Mouse (Mus musculus): ENCODE results near the gene Vmn2r83. TPM values are rescaled to one million over a fixed set of nuclear protein-coding genes. Genes with fewer than 3 reads are reported as not detected.

Gene Vmn2r83
- total and polyA plus RNA-seq, 3 experiments = 0.05 TPM; not detected in 2

DNA sequence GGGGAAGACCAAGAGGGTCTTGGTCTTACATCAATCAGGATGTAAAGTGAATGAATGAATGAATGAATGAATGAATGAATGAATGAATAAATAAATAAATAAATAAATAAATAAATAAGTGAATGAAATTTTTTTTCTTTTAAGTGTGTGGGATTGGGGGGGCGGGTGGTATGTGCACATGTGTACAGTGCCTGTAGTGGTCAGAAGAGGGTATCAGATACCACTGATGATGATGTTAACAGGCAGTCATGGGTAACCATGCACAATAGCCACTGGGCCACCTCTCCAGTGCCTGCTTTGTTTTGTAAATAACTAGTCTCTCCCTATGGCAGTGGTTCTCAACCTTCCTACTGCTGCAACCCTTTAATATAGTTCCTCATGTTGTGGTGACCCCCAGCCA lies 55.9 kb downstream of the Vmn2r83 start:
- Histone ChIP-seq H3K4me3 (ENCODE audit: low read depth, low read length) (no peak overlapping the region), H3K36me3 (replicated peaks) (no peaks in the 10 kb centered on the region), H3K27me3 (ENCODE audit: insufficient read depth, low read length) (no peaks in the 10 kb centered on the region; the same call in 1 of the 2 replicates), H3K4me1 (ENCODE audit: insufficient read depth, low read depth, low read length) (no peaks in the 10 kb centered on the region), H3K9me3 (replicated peaks) (no peaks in the 10 kb centered on the region)
- no peak for TF ChIP-seq GATA2 (IDR thresholded peaks at IDR 0.05; ENCODE audit: borderline replicate concordance, low read depth, low read length)
- TF ChIP-seq POLR2AphosphoS5 (IDR thresholded peaks at IDR 0.05; ENCODE audit: insufficient replicate concordance, low read depth, low read length) = no peak
- no peak for TF ChIP-seq GATA1 (IDR thresholded peaks at IDR 0.05; ENCODE audit: borderline replicate concordance, low read length)
- TF ChIP-seq CTCF (IDR thresholded peaks at IDR 0.05; ENCODE audit: low read depth, low read length) = no peak
- TF ChIP-seq TAL1 (conservative IDR thresholded peaks at IDR 0.05; ENCODE audit: low read depth, low read length) = no peak
- ATAC-seq (ENCODE audit: extremely low read depth, insufficient number of reproducible peaks, low FRiP score, poor library complexity, severe bottlenecking) (no peak), DNase-seq (ENCODE audit: low spot score) (no peak)

DNA sequence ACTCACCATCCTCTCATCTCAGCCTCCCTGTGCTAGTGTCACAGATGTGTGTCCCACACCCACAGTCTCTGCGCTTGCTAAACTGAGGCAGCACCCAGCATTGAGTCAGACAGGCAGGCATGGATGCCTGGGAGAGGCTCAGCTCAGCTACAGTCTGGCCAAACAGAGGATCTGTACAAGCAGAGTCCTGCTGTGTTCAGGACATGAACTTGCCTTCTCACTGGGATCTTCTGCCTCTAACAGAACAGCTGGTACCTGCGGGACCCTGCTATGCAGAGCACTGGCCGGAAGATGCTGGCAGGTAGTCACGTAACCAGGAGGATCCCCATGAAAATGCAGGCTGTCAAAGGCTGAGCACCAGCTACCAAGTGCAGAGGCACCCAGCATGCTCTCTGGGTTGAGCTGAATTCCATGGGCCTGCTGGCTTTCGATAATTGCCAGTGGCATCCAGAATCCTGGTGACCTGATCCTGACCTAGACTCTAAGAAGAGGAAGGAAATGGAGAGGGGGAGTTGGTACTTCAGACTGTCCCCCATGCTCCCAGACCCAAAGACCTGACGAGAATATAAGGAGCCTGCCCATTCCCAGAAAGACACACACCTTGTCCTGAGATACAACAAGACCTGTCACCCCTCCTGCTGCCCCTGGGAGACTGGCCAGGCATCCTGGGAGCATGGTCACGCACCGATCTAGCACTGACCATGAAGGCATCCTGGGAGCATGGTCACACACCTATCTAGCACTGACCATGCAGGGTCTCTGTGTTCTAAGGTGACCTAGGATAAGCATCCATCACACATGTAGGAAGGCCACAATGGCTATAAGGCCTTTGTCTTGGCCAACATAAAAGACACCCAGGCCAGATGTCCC lies 57.2 kb downstream of the Vmn2r83 start:
- Histone ChIP-seq H3K4me1 (ENCODE audit: insufficient read depth, low read depth, low read length) (no peaks in the 10 kb centered on the region), H3K9me3 (replicated peaks) (no peaks in the 10 kb centered on the region), H3K27me3 (ENCODE audit: insufficient read depth, low read length) (no peaks in the 10 kb centered on the region; the same call in 1 of the 2 replicates), H3K4me3 (ENCODE audit: low read depth, low read length) (no peak overlapping the region), H3K36me3 (replicated peaks) (no peaks in the 10 kb centered on the region)
- no peak for ATAC-seq (ENCODE audit: extremely low read depth, insufficient number of reproducible peaks, low FRiP score, poor library complexity, severe bottlenecking)
- no peak for DNase-seq (ENCODE audit: low spot score)
- TF ChIP-seq POLR2AphosphoS5 (IDR thresholded peaks at IDR 0.05; ENCODE audit: insufficient replicate concordance, low read depth, low read length) = no peak
- TF ChIP-seq GATA2 (IDR thresholded peaks at IDR 0.05; ENCODE audit: borderline replicate concordance, low read depth, low read length) = no peak
- TF ChIP-seq TAL1 (conservative IDR thresholded peaks at IDR 0.05; ENCODE audit: low read depth, low read length) = no peak
- no peak for TF ChIP-seq CTCF (IDR thresholded peaks at IDR 0.05; ENCODE audit: low read depth, low read length)
- TF ChIP-seq GATA1 (IDR thresholded peaks at IDR 0.05; ENCODE audit: borderline replicate concordance, low read length) = no peak

- ATAC-seq (ENCODE audit: extremely low read depth, insufficient number of reproducible peaks, low FRiP score, poor library complexity, severe bottlenecking) (no peak), DNase-seq (ENCODE audit: low spot score) (no peak)
- Histone ChIP-seq H3K9me3 (replicated peaks) (no peaks in the 10 kb centered on the region), H3K4me3 (ENCODE audit: low read depth, low read length) (no peak overlapping the region), H3K27me3 (ENCODE audit: insufficient read depth, low read length) (no peaks in the 10 kb centered on the region; the same call in 1 of the 2 replicates), H3K4me1 (ENCODE audit: insufficient read depth, low read depth, low read length) (no peaks in the 10 kb centered on the region), H3K36me3 (replicated peaks) (no peaks in the 10 kb centered on the region)
- no peak for TF ChIP-seq GATA1 (IDR thresholded peaks at IDR 0.05; ENCODE audit: borderline replicate concordance, low read length)
- no peak for TF ChIP-seq GATA2 (IDR thresholded peaks at IDR 0.05; ENCODE audit: borderline replicate concordance, low read depth, low read length)
- TF ChIP-seq CTCF (IDR thresholded peaks at IDR 0.05; ENCODE audit: low read depth, low read length) = no peak
- TF ChIP-seq POLR2AphosphoS5 (IDR thresholded peaks at IDR 0.05; ENCODE audit: insufficient replicate concordance, low read depth, low read length) = no peak
- TF ChIP-seq TAL1 (conservative IDR thresholded peaks at IDR 0.05; ENCODE audit: low read depth, low read length) = no peak
Observed at GRCm38 (mm10) chr10:79526661-79527452, 58.3 kb downstream of the Vmn2r83 start.

- H3K4me1 ChIP-seq (ENCODE audit: insufficient read depth, low read depth, low read length) = no peaks in the 10 kb centered on the region
- no peak for ATAC-seq (ENCODE audit: extremely low read depth, insufficient number of reproducible peaks, low FRiP score, poor library complexity, severe bottlenecking)
Observed at GRCm38 (mm10) chr10:79527453-79527845, 58.9 kb downstream of the Vmn2r83 start.

GRCm38 (mm10) chr10:79528081-79528480 lies 59.5 kb downstream of the Vmn2r83 start:
- Histone ChIP-seq H3K4me1 (ENCODE audit: insufficient read depth, low read depth, low read length) (peaks cover 2% of the 10 kb centered on the region), H3K36me3 (replicated peaks) (no peaks in the 10 kb centered on the region), H3K9me3 (replicated peaks) (no peaks in the 10 kb centered on the region), H3K4me3 (ENCODE audit: low read depth, low read length) (no peak overlapping the region), H3K27me3 (ENCODE audit: insufficient read depth, low read length) (peaks cover 5% of the 10 kb centered on the region; the same call in 1 of the 2 replicates)
- no peak for TF ChIP-seq GATA2 (IDR thresholded peaks at IDR 0.05; ENCODE audit: borderline replicate concordance, low read depth, low read length)
- ATAC-seq (ENCODE audit: extremely low read depth, insufficient number of reproducible peaks, low FRiP score, poor library complexity, severe bottlenecking) = no peak
- DNase-seq (ENCODE audit: low spot score) = no peak

More at GRCm38 (mm10) chr10:79527453-79527845, 58.9 kb downstream of the Vmn2r83 start:
- Histone ChIP-seq H3K4me3 (ENCODE audit: low read depth, low read length) (no peak overlapping the region), H3K9me3 (replicated peaks) (no peaks in the 10 kb centered on the region), H3K27me3 (ENCODE audit: insufficient read depth, low read length) (peaks cover 2% of the 10 kb centered on the region; the same call in 1 of the 2 replicates), H3K36me3 (replicated peaks) (no peaks in the 10 kb centered on the region)
- no peak for TF ChIP-seq GATA2 (IDR thresholded peaks at IDR 0.05; ENCODE audit: borderline replicate concordance, low read depth, low read length)
- no peak for TF ChIP-seq GATA1 (IDR thresholded peaks at IDR 0.05; ENCODE audit: borderline replicate concordance, low read length)
- no peak for TF ChIP-seq POLR2AphosphoS5 (IDR thresholded peaks at IDR 0.05; ENCODE audit: insufficient replicate concordance, low read depth, low read length)
- no peak for TF ChIP-seq CTCF (IDR thresholded peaks at IDR 0.05; ENCODE audit: low read depth, low read length)
- no peak for TF ChIP-seq TAL1 (conservative IDR thresholded peaks at IDR 0.05; ENCODE audit: low read depth, low read length)
- DNase-seq (ENCODE audit: low spot score) = no peak

DNA sequence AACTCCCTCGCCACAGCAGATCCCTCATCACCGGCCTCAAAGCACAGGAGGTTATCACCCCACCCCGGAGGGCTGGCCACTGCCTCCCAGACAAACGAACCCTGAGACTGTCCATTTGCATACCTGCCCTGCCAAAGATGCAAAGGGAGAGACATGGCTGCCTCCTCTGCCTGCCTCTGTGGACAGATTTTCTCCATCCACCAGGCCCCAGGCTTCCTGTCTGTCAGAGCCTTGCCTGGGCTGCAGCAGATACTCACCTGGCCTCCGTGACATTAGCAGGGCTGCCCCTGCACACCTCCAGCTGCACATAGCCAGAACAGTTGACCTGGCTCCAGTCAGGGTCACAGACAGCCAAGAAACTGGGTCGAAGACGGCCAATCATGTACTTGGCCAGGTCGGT lies 61.7 kb downstream of the Vmn2r83 start:
- H3K36me3 ChIP-seq (replicated peaks) = no peaks in the 10 kb centered on the region
- DNase-seq (ENCODE audit: low spot score) (no peak), ATAC-seq (ENCODE audit: extremely low read depth, insufficient number of reproducible peaks, low FRiP score, poor library complexity, severe bottlenecking) (no peak)
- TF ChIP-seq GATA2 (IDR thresholded peaks at IDR 0.05; ENCODE audit: borderline replicate concordance, low read depth, low read length) (no peak), TAL1 (conservative IDR thresholded peaks at IDR 0.05; ENCODE audit: low read depth, low read length) (no peak), POLR2AphosphoS5 (IDR thresholded peaks at IDR 0.05; ENCODE audit: insufficient replicate concordance, low read depth, low read length) (no peak), GATA1 (IDR thresholded peaks at IDR 0.05; ENCODE audit: borderline replicate concordance, low read length) (no peak), CTCF (IDR thresholded peaks at IDR 0.05; ENCODE audit: low read depth, low read length) (no peak)
- no peaks in the 10 kb centered on the region for H3K9me3 ChIP-seq (replicated peaks)
- no peak overlapping the region for H3K4me3 ChIP-seq (ENCODE audit: low read depth, low read length)
- peaks cover 18% of the 10 kb centered on the region for H3K27me3 ChIP-seq (ENCODE audit: insufficient read depth, low read length)
- H3K4me1 ChIP-seq (ENCODE audit: insufficient read depth, low read depth, low read length) = peaks cover 12% of the 10 kb centered on the region

Measured in G1E (cell line).